Mouse (Mus musculus) embryonic facial prominence, embryonic 10.5 days (tissue): ENCODE measurements around the gene Kazn. TPM values are rescaled to one million over a fixed set of nuclear protein-coding genes. Genes with fewer than 3 reads are reported as not detected.

Source experiments
- DNase-seq: peaks from one replicate; pipeline ENCODE4 v3.0.0-alpha.2; 2017; ENCODE audit warnings: low spot score
- H3K27ac ChIP-seq: fragments of 300-500 bp; sonication (generic); replicated peaks from 2 replicates; pipeline ENCODE4 v1.5.1; 2016; ENCODE audit warnings: mild to moderate bottlenecking
- H3K27me3 ChIP-seq: fragments of 300-500 bp; sonication (generic); replicated peaks from 2 replicates; pipeline ENCODE4 v1.6.1; 2016; ENCODE audit warnings: low read depth, mild to moderate bottlenecking; ENCODE audit not compliant: poor library complexity, severe bottlenecking
- H3K36me3 ChIP-seq: fragments of 300-500 bp; sonication (generic); replicated peaks from 2 replicates; pipeline ENCODE4 v1.6.1; 2016; ENCODE audit warnings: mild to moderate bottlenecking, moderate library complexity
- H3K4me1 ChIP-seq: fragments of 300-500 bp; sonication (generic); 2 replicates; pipeline ENCODE4 v1.6.1; 2016
- H3K4me3 ChIP-seq: fragments of 300-500 bp; sonication (generic); 2 replicates; pipeline ENCODE4 v1.5.1; 2016; ENCODE audit warnings: mild to moderate bottlenecking, moderate library complexity
- H3K9me3 ChIP-seq: fragments of 300-500 bp; sonication (generic); 2 replicates; pipeline ENCODE4 v1.6.1; 2016; ENCODE audit warnings: mild to moderate bottlenecking
- WGBS: fragments of 180-500 bp; shearing (Covaris S2); methylation state at CpG from one replicate; pipeline ENCODE4 v1.1.7; 2016; 5-methylcytosine and 5-hydroxymethylcytosine counted together
- polyA plus RNA-seq: library from polyadenylated mRNA; unstranded; fragments of >200 nt; fragmentation: Nextera tagmentation; extraction: Ambion mirVana; gene quantifications from 2 replicates; pipeline ENCODE4 v1.2.1, GENCODE M21; 2016

Gene Kazn
- polyA plus RNA-seq, 1 experiment from 2014 or later = 13.3 TPM

- Histone ChIP-seq H3K4me3 (no peak overlapping the region), H3K27me3 (no peaks in the 10 kb centered on the region), H3K9me3 (no peaks in the 10 kb centered on the region; the same call in 1 of the 2 replicates), H3K4me1 (peaks cover 51% of the 10 kb centered on the region), H3K36me3 (peaks cover 39% of the 10 kb centered on the region), H3K27ac (no peak overlapping the region)
- DNase-seq = no peak
- 86% methylated on average over 1 of the region's 1 CpGs for WGBS
Measured at GRCm38 (mm10) chr4:142183591-142183990, 55.6 kb downstream of the Kazn start.

- H3K27me3 ChIP-seq = no peaks in the 10 kb centered on the region
- peaks cover 51% of the 10 kb centered on the region for H3K4me1 ChIP-seq
- no peaks in the 10 kb centered on the region; the same call in 1 of the 2 replicates for H3K9me3 ChIP-seq
- H3K36me3 ChIP-seq = peaks cover 39% of the 10 kb centered on the region
- no peak for DNase-seq
- H3K4me3 ChIP-seq = no peak overlapping the region
- 58% methylated on average over 3 of the region's 3 CpGs for WGBS
- H3K27ac ChIP-seq = no peak overlapping the region
Measured at GRCm38 (mm10) chr4:142183015-142183414, 56.2 kb downstream of the Kazn start.

GRCm38 (mm10) chr4:142181646-142182045 is 57.6 kb downstream of the Kazn start:
- 85% methylated on average over 4 of the region's 4 CpGs for WGBS
- Histone ChIP-seq H3K4me3 (no peak overlapping the region), H3K27me3 (no peaks in the 10 kb centered on the region), H3K36me3 (peaks cover 37% of the 10 kb centered on the region), H3K9me3 (peaks cover 4% of the 10 kb centered on the region; the same call in 1 of the 2 replicates), H3K4me1 (peaks cover 46% of the 10 kb centered on the region), H3K27ac (no peak overlapping the region)
- DNase-seq = no peak

GRCm38 (mm10) chr4:142180874-142181273 is 58.3 kb downstream of the Kazn start:
- Histone ChIP-seq H3K9me3 (peaks cover 4% of the 10 kb centered on the region; the same call in 1 of the 2 replicates), H3K4me3 (no peak overlapping the region), H3K36me3 (peaks cover 31% of the 10 kb centered on the region), H3K27ac (peak overlapping the region; percentile 62; the same call in 1 of the 2 replicates), H3K4me1 (peaks cover 46% of the 10 kb centered on the region), H3K27me3 (no peaks in the 10 kb centered on the region)
- no peak for DNase-seq
- 87% methylated on average over 9 of the region's 9 CpGs for WGBS

- Histone ChIP-seq H3K4me3 (no peak overlapping the region), H3K4me1 (peaks cover 45% of the 10 kb centered on the region), H3K27ac (peak overlapping the region; percentile 62; the same call in 1 of the 2 replicates), H3K9me3 (0 out of 2 replicates have a peak, but pooled peaks cover 4% of the 10 kb centered on the region), H3K27me3 (no peaks in the 10 kb centered on the region), H3K36me3 (peaks cover 27% of the 10 kb centered on the region)
- 44% methylated on average over 3 of the region's 3 CpGs for WGBS
- no peak for DNase-seq
Measured at GRCm38 (mm10) chr4:142180289-142180688, 58.9 kb downstream of the Kazn start.

GRCm38 (mm10) chr4:142179531-142179930 is 59.7 kb downstream of the Kazn start:
- 0 out of 2 replicates have a peak, but pooled peaks cover 4% of the 10 kb centered on the region for H3K9me3 ChIP-seq
- peak overlapping the region; percentile 54 for H3K27ac ChIP-seq
- WGBS = 81% methylated on average over 13 of the region's 13 CpGs
- no peaks in the 10 kb centered on the region for H3K27me3 ChIP-seq
- H3K36me3 ChIP-seq = peaks cover 20% of the 10 kb centered on the region
- no peak overlapping the region for H3K4me3 ChIP-seq
- DNase-seq = no peak
- peaks cover 40% of the 10 kb centered on the region for H3K4me1 ChIP-seq

- whole genome bisulfite sequencing = 89% methylated on average over 3 of the region's 3 CpGs
- H3K27me3 ChIP-seq = no peaks in the 10 kb centered on the region
- H3K4me1 ChIP-seq = peaks cover 57% of the 10 kb centered on the region
- peaks cover 8% of the 10 kb centered on the region for H3K36me3 ChIP-seq
- H3K9me3 ChIP-seq = 0 out of 2 replicates have a peak, but pooled peaks cover 4% of the 10 kb centered on the region
- no peak overlapping the region for H3K27ac ChIP-seq
- no peak overlapping the region for H3K4me3 ChIP-seq
- no peak for DNase-seq
Measured at GRCm38 (mm10) chr4:142176732-142177131, 62.5 kb downstream of the Kazn start.

- Histone ChIP-seq H3K27me3 (no peaks in the 10 kb centered on the region), H3K27ac (peak overlapping the region; percentile 74), H3K9me3 (0 out of 2 replicates have a peak, but pooled peaks cover 4% of the 10 kb centered on the region), H3K36me3 (peaks cover 13% of the 10 kb centered on the region), H3K4me1 (peaks cover 51% of the 10 kb centered on the region), H3K4me3 (no peak overlapping the region)
- no peak for DNase-seq
- 65% methylated on average over 6 of the region's 6 CpGs for WGBS
Measured at GRCm38 (mm10) chr4:142173981-142174485, 65.2 kb downstream of the Kazn start.

GRCm38 (mm10) chr4:142172942-142173341 is 66.3 kb downstream of the Kazn start:
- peaks cover 54% of the 10 kb centered on the region for H3K4me1 ChIP-seq
- H3K27me3 ChIP-seq = no peaks in the 10 kb centered on the region
- H3K9me3 ChIP-seq = 0 out of 2 replicates have a peak, but pooled peaks cover 4% of the 10 kb centered on the region
- WGBS = 85% methylated on average over 4 of the region's 4 CpGs
- H3K4me3 ChIP-seq = no peak overlapping the region
- no peak for DNase-seq
- peaks cover 13% of the 10 kb centered on the region for H3K36me3 ChIP-seq
- peak overlapping the region; percentile 74; the same call in 1 of the 2 replicates for H3K27ac ChIP-seq

- Histone ChIP-seq H3K27me3 (no peaks in the 10 kb centered on the region), H3K4me3 (no peak overlapping the region), H3K36me3 (peaks cover 9% of the 10 kb centered on the region), H3K9me3 (0 out of 2 replicates have a peak, but pooled peaks cover 2% of the 10 kb centered on the region), H3K27ac (peak overlapping the region; percentile 66), H3K4me1 (peaks cover 56% of the 10 kb centered on the region)
- WGBS = 70% methylated on average over 8 of the region's 8 CpGs
- no peak for DNase-seq
Measured at GRCm38 (mm10) chr4:142171788-142172497, 67.3 kb downstream of the Kazn start.

- WGBS = 58% methylated on average over 18 of the region's 18 CpGs
- peaks cover 65% of the 10 kb centered on the region for H3K4me1 ChIP-seq
- H3K9me3 ChIP-seq = no peaks in the 10 kb centered on the region
- H3K4me3 ChIP-seq = no peak overlapping the region
- DNase-seq = peak; percentile 43
- no peaks in the 10 kb centered on the region for H3K27me3 ChIP-seq
- H3K36me3 ChIP-seq = peaks cover 5% of the 10 kb centered on the region; the same call in 1 of the 2 replicates
- peak overlapping the region; percentile 66 for H3K27ac ChIP-seq
Measured at GRCm38 (mm10) chr4:142170882-142171768, 68.1 kb downstream of the Kazn start.

GRCm38 (mm10) chr4:142169636-142170035 is 69.6 kb downstream of the Kazn start:
- 71% methylated on average over 4 of the region's 4 CpGs for WGBS
- no peak overlapping the region for H3K4me3 ChIP-seq
- DNase-seq = no peak
- no peaks in the 10 kb centered on the region for H3K27me3 ChIP-seq
- H3K27ac ChIP-seq = no peak overlapping the region
- H3K36me3 ChIP-seq = peaks cover 5% of the 10 kb centered on the region; the same call in 1 of the 2 replicates
- peaks cover 79% of the 10 kb centered on the region for H3K4me1 ChIP-seq
- H3K9me3 ChIP-seq = no peaks in the 10 kb centered on the region
